Mouse (Mus musculus) MEL (cell line): ENCODE data around the gene Lonp2. TPM values are rescaled to one million over a fixed set of nuclear protein-coding genes. Genes with fewer than 3 reads are reported as not detected.

Experiments
- DNase-seq: peaks from one replicate; pipeline ENCODE4 v3.0.0; 2011; ENCODE audit warnings: low read depth, low spot score
- H3K27ac ChIP-seq: 2 replicates; pipeline ENCODE4 v1.5.1; 2012; ENCODE audit warnings: low read depth, mild to moderate bottlenecking, control low read depth, low read length, moderate library complexity; ENCODE audit not compliant: control insufficient read depth
- H3K27me3 ChIP-seq, 2 experiments: fragments of 150-350 bp in 1 of 2; sonication (generic) in 1 of 2; 2 replicates each; pipeline ENCODE4 v1.6.1; 2012; ENCODE audit warnings: low read length in 2 of 2, mild to moderate bottlenecking in 2 of 2, improper control_type of control experiment in 1 of 2, moderate library complexity in 1 of 2; ENCODE audit not compliant: insufficient read depth in 2 of 2, control insufficient read depth in 1 of 2
- H3K36me3 ChIP-seq, 2 experiments: 2 replicates each; pipeline ENCODE4 v1.6.1; 2012 to 2014; ENCODE audit warnings: low read length in 2 of 2, improper control_type of control experiment in 1 of 2, inconsistent platforms in 1 of 2, mild to moderate bottlenecking in 1 of 2; ENCODE audit not compliant: insufficient read depth in 2 of 2, control insufficient read depth in 1 of 2
- H3K4me1 ChIP-seq, 2 experiments: fragments of 150-350 bp in 1 of 2; sonication (generic) in 1 of 2; 2 replicates each; pipeline ENCODE4 v1.6.1; 2012; ENCODE audit warnings: low read length in 2 of 2, improper control_type of control experiment in 1 of 2, mild to moderate bottlenecking in 1 of 2; ENCODE audit not compliant: insufficient read depth in 2 of 2, control insufficient read depth in 1 of 2
- H3K4me3 ChIP-seq, 2 experiments: fragments of 150-350 bp in 1 of 2; sonication (generic) in 1 of 2; 2 replicates each; pipeline ENCODE4 v1.5.1; 2012; ENCODE audit warnings: low read depth in 2 of 2, low read length in 2 of 2, mild to moderate bottlenecking in 2 of 2, moderate library complexity in 2 of 2, control low read depth in 1 of 2, improper control_type of control experiment in 1 of 2; ENCODE audit not compliant: control insufficient read depth in 1 of 2, insufficient read depth in 1 of 2
- H3K79me2 ChIP-seq: 2 replicates; pipeline ENCODE4 v1.6.1; 2012; ENCODE audit warnings: mild to moderate bottlenecking, low read length, moderate library complexity; ENCODE audit not compliant: control insufficient read depth, poor library complexity, insufficient read depth
- H3K9ac ChIP-seq: 2 replicates; pipeline ENCODE4 v1.6.1; 2012; ENCODE audit warnings: low read depth, mild to moderate bottlenecking, control low read depth, low read length, moderate library complexity; ENCODE audit not compliant: control insufficient read depth, poor library complexity, severe bottlenecking
- H3K9me3 ChIP-seq: fragments of 150-350 bp; sonication (generic); replicated peaks from 2 replicates; pipeline ENCODE4 v1.6.1; 2012; ENCODE audit warnings: mild to moderate bottlenecking, low read length, improper control_type of control experiment, moderate library complexity; ENCODE audit not compliant: insufficient read depth
- E2F4 ChIP-seq: IDR thresholded peaks from 2 replicates; pipeline ENCODE4 v1.6.1; 2011; ENCODE audit warnings: low read depth, low read length, improper control_type of control experiment, borderline replicate concordance
- ETS1 ChIP-seq: IDR thresholded peaks from 2 replicates; pipeline ENCODE4 v1.6.1; 2012; ENCODE audit warnings: low read depth, mild to moderate bottlenecking, inconsistent platforms, low read length, improper control_type of control experiment, moderate library complexity
- KAT2A ChIP-seq: conservative IDR thresholded peaks from 2 replicates; pipeline ENCODE4 v1.6.1; 2012; ENCODE audit warnings: low read depth, low read length, improper control_type of control experiment, inconsistent platforms
- MAZ ChIP-seq: IDR thresholded peaks from 2 replicates; pipeline ENCODE4 v1.6.1; 2012; ENCODE audit warnings: low read depth, mild to moderate bottlenecking, inconsistent platforms, low read length, improper control_type of control experiment
- MEF2A ChIP-seq: IDR thresholded peaks from 2 replicates; pipeline ENCODE4 v1.6.1; 2014; ENCODE audit warnings: low read depth, mild to moderate bottlenecking, inconsistent platforms, low read length, improper control_type of control experiment; ENCODE audit not compliant: poor library complexity, insufficient replicate concordance, severe bottlenecking; ENCODE audit errors: extremely low read depth
- MXI1 ChIP-seq: IDR thresholded peaks from 2 replicates; pipeline ENCODE4 v1.6.1; 2011; ENCODE audit warnings: mild to moderate bottlenecking, low read depth, low read length, improper control_type of control experiment
- MYB ChIP-seq: IDR thresholded peaks from 2 replicates; pipeline ENCODE4 v1.6.1; 2011; ENCODE audit warnings: mild to moderate bottlenecking, low read depth, low read length, improper control_type of control experiment
- MYC ChIP-seq: IDR thresholded peaks from 2 replicates; pipeline ENCODE4 v1.6.1; 2011; ENCODE audit warnings: low read depth, mild to moderate bottlenecking, low read length, improper control_type of control experiment, moderate library complexity
- POLR2AphosphoS2 ChIP-seq: IDR thresholded peaks from 2 replicates; pipeline ENCODE4 v1.6.1; 2011; ENCODE audit warnings: low read length, improper control_type of control experiment
- RCOR1 ChIP-seq: IDR thresholded peaks from 2 replicates; pipeline ENCODE4 v1.6.1; 2012; ENCODE audit warnings: low read depth, mild to moderate bottlenecking, inconsistent platforms, low read length, improper control_type of control experiment
- SIN3A ChIP-seq: IDR thresholded peaks from 2 replicates; pipeline ENCODE4 v1.6.1; 2012; ENCODE audit warnings: low read length, improper control_type of control experiment, inconsistent platforms
- TAL1 ChIP-seq: IDR thresholded peaks from 2 replicates; pipeline ENCODE4 v1.6.1; 2012; ENCODE audit warnings: mild to moderate bottlenecking, inconsistent platforms, low read length, moderate library complexity, mixed read lengths
- TBP ChIP-seq: IDR thresholded peaks from 2 replicates; pipeline ENCODE4 v1.8.0; 2011; ENCODE audit warnings: low read depth, low read length, improper control_type of control experiment
- TCF12 ChIP-seq: IDR thresholded peaks from 2 replicates; pipeline ENCODE4 v1.6.1; 2014; ENCODE audit warnings: low read depth, mild to moderate bottlenecking, inconsistent platforms, low read length, improper control_type of control experiment, moderate library complexity
- USF1 ChIP-seq: IDR thresholded peaks from 2 replicates; pipeline ENCODE4 v1.6.1; 2014; ENCODE audit warnings: low read depth, mild to moderate bottlenecking, inconsistent platforms, low read length, improper control_type of control experiment, moderate library complexity
- USF2 ChIP-seq, 2 experiments: IDR thresholded peaks; 2 replicates each; pipeline ENCODE4 v1.6.1; 2011 to 2012; ENCODE audit warnings: improper control_type of control experiment in 2 of 2, low read length in 2 of 2, borderline replicate concordance in 1 of 2, inconsistent platforms in 1 of 2, low read depth in 1 of 2, mild to moderate bottlenecking in 1 of 2; ENCODE audit not compliant: insufficient read depth in 1 of 2
- ZMIZ1 ChIP-seq: IDR thresholded peaks from 2 replicates; pipeline ENCODE4 v1.6.1; 2012; ENCODE audit warnings: low read depth, mild to moderate bottlenecking, inconsistent platforms, low read length, improper control_type of control experiment, moderate library complexity
- polyA plus RNA-seq, 2 experiments: library from polyadenylated mRNA; stranded (reverse) in 1 of 2; unstranded in 1 of 2; fragments of >175 nt in 1 of 2; fragments of >200 nt in 1 of 2; gene quantifications; 2 replicates each; pipeline versions ENCODE4 v1.2.1 to v1.2.4; 2012; ENCODE audit warnings: low replicate concordance in 2 of 2, low read depth in 1 of 2; ENCODE audit not compliant: insufficient read length in 2 of 2, insufficient read depth in 1 of 2, missing spikeins in 1 of 2
- total RNA-seq: library from RNA; depleted of rRNA; stranded (reverse); fragments of 300-350 nt; gene quantifications from 2 replicates; pipeline ENCODE4 v1.2.3, GENCODE M21; 2012

The Lonp2 gene
- total and polyA plus RNA-seq, 3 experiments = 26.6 to 31.2 TPM; not detected in 1

GRCm38 (mm10) chr8:86721490-86721889, 97.6 kb downstream of the Lonp2 start:
- DNase-seq = no peak
- H3K79me2 ChIP-seq = 0 out of 2 replicates have a peak, but pooled peaks cover 2% of the 10 kb centered on the region
- H3K36me3 ChIP-seq = peaks cover 0 to 4% of the 10 kb centered on the region in 2 experiments; a peak in 1 of 4 replicates

GRCm38 (mm10) chr8:86726959-86727358, 103.1 kb downstream of the Lonp2 start:
- H3K9ac ChIP-seq = no peak overlapping the region
- H3K36me3 ChIP-seq = peaks cover 0 to 7% of the 10 kb centered on the region in 2 experiments; a peak in 2 of 4 replicates
- TF ChIP-seq E2F4 = no peak
- no peak for TF ChIP-seq TCF12
- TF ChIP-seq TBP = no peak
- TF ChIP-seq MAZ = no peak
- TF ChIP-seq SIN3A = no peak
- TF ChIP-seq MYB = no peak
- no peak for TF ChIP-seq USF1
- TF ChIP-seq TAL1 = no peak
- TF ChIP-seq ETS1 = no peak
- TF ChIP-seq USF2 (IDR thresholded peaks at IDR 0.05; ENCODE audit: borderline replicate concordance in 1 of 2, insufficient read depth in 1 of 2, low read depth in 1 of 2, low read length in 2 of 2) = no peak
- TF ChIP-seq MXI1 = no peak
- no peak for TF ChIP-seq ZMIZ1
- TF ChIP-seq RCOR1 = no peak
- H3K4me1 ChIP-seq = no peaks in the 10 kb centered on the region
- no peak overlapping the region for H3K27ac ChIP-seq
- no peak for DNase-seq
- H3K79me2 ChIP-seq = peaks cover 16% of the 10 kb centered on the region
- H3K4me3 ChIP-seq = no peak overlapping the region
- H3K27me3 ChIP-seq = no peaks in the 10 kb centered on the region
- no peaks in the 10 kb centered on the region for H3K9me3 ChIP-seq

More at GRCm38 (mm10) chr8:86721490-86721889, 97.6 kb downstream of the Lonp2 start:
- H3K4me3 ChIP-seq = no peak overlapping the region
- no peaks in the 10 kb centered on the region for H3K4me1 ChIP-seq
- no peaks in the 10 kb centered on the region for H3K9me3 ChIP-seq
- no peak overlapping the region for H3K9ac ChIP-seq
- TF ChIP-seq MYC = no peak; the same call in 1 of the 2 replicates
- no peak for TF ChIP-seq MEF2A
- TF ChIP-seq POLR2AphosphoS2 = no peak
- TF ChIP-seq KAT2A = no peak
- TF ChIP-seq TAL1 = no peak
- H3K27ac ChIP-seq = no peak overlapping the region
- no peaks in the 10 kb centered on the region for H3K27me3 ChIP-seq
